Mouse (Mus musculus): ENCODE measurements around the gene Tor1aip2. TPM values are rescaled to one million over a fixed set of nuclear protein-coding genes. Genes with fewer than 3 reads are reported as not detected.

Tor1aip2 gene
- total RNA-seq, 1 experiment from 2014 or later: 148 TPM

- no peak for DNase-seq
Observed at GRCm38 (mm10) chr1:156041451-156042241, 6.4 kb downstream of the Tor1aip2 start.

GRCm38 (mm10) chr1:156042481-156042880 is 7.3 kb downstream of the Tor1aip2 start:
- DNase-seq: no peak

- no peak for DNase-seq
Observed at GRCm38 (mm10) chr1:156043027-156043426, 7.8 kb downstream of the Tor1aip2 start.

GRCm38 (mm10) chr1:156044211-156044611 is 9.0 kb downstream of the Tor1aip2 start:
- no peak for DNase-seq

- no peak for DNase-seq
Observed at GRCm38 (mm10) chr1:156046688-156047087, 11.5 kb downstream of the Tor1aip2 start.

GRCm38 (mm10) chr1:156058207-156058606 is 23.0 kb downstream of the Tor1aip2 start:
- no peak for DNase-seq

- no peak for DNase-seq
Observed at GRCm38 (mm10) chr1:156062193-156062592, 27.0 kb downstream of the Tor1aip2 start.

GRCm38 (mm10) chr1:156066133-156066532 is 30.9 kb downstream of the Tor1aip2 start:
- DNase-seq: no peak

GRCm38 (mm10) chr1:156070106-156070505 is 34.9 kb downstream of the Tor1aip2 start:
- no peak for DNase-seq

GRCm38 (mm10) chr1:156073169-156073821 is 38.1 kb downstream of the Tor1aip2 start:
- no peak for DNase-seq

GRCm38 (mm10) chr1:156074575-156074974 is 39.4 kb downstream of the Tor1aip2 start:
- DNase-seq: peak; percentile 28

- DNase-seq: no peak
Observed at GRCm38 (mm10) chr1:156076474-156076873, 41.3 kb downstream of the Tor1aip2 start.

- DNase-seq: no peak
Observed at GRCm38 (mm10) chr1:156077655-156078054, 42.5 kb downstream of the Tor1aip2 start.

- no peak for DNase-seq
Observed at GRCm38 (mm10) chr1:156084603-156085002, 49.4 kb downstream of the Tor1aip2 start.

GRCm38 (mm10) chr1:156085770-156086169 is 50.6 kb downstream of the Tor1aip2 start:
- no peak for DNase-seq

- no peak for DNase-seq
Observed at GRCm38 (mm10) chr1:156087586-156087985, 52.4 kb downstream of the Tor1aip2 start.

- no peak for DNase-seq
Observed at GRCm38 (mm10) chr1:156089561-156089960, 54.4 kb downstream of the Tor1aip2 start.

- no peak for DNase-seq
Observed at GRCm38 (mm10) chr1:156090042-156090441, 54.8 kb downstream of the Tor1aip2 start.

- no peak for DNase-seq
Observed at GRCm38 (mm10) chr1:156091811-156092210, 56.6 kb downstream of the Tor1aip2 start.

- no peak for DNase-seq
Observed at GRCm38 (mm10) chr1:156103763-156104162, 68.6 kb downstream of the Tor1aip2 start.

- DNase-seq: no peak
Observed at GRCm38 (mm10) chr1:156105381-156105780, 70.2 kb downstream of the Tor1aip2 start.

GRCm38 (mm10) chr1:156107424-156107823 is 72.2 kb downstream of the Tor1aip2 start:
- no peak for DNase-seq

- no peak for DNase-seq
Observed at GRCm38 (mm10) chr1:156108400-156108799, 73.2 kb downstream of the Tor1aip2 start.

GRCm38 (mm10) chr1:156111090-156111489 is 75.9 kb downstream of the Tor1aip2 start:
- DNase-seq: no peak
